Mouse (Mus musculus) adrenal gland, adult (tissue): ENCODE measurements at regions not wholly inside any gene's neighbourhood (a gene's known extent, or its start where the extent isn't known, plus 50 kb on each side); places are given as distances from the start of the nearest gene placed in this dataset.
"Not testable (repeated sequence)": the region's sequence is repeated elsewhere in the genome, so short reads cannot be mapped to it uniquely, and the experiment has no call there.

Source experiments
- DNase-seq, 2 experiments: peaks; one replicate each; pipeline ENCODE4 v3.0.0; 2022 to 2023; ENCODE audit warnings: low spot score in 1 of 2; ENCODE audit not compliant: inconsistent age in 2 of 2

DNA sequence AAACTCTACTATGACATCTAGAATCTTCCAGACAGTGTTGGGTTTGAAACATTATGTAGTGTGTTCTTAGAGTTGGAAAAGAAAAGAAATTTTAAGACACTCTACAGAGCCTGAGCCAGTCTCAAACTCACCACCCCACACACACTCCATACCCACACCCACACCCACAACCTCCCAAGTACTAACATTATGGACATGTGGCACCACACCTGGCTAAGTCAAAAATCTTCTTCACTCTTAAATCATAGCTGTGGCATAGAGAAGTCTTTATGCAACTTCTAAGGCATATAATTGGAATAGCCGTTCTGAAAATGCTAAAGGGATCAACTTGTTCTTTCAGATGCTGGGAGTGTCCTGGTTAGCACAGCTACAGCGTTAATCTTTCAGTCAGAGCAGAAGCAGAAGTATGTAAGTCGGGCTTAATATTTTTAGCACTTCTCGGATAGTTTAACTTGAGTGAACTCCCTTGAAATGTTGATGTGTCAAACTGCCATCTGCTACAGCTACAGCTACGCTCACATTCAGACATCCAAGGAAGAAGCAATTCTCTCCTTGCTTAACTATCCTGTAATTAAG lies 68.6 kb upstream of the Creb1 start:
- DNase-seq = no peak

GRCm38 (mm10) chr1:64461616-64462015 lies 70.8 kb upstream of the Creb1 start:
- not testable (repeated sequence) for DNase-seq

GRCm38 (mm10) chr1:64457872-64458271 lies 74.6 kb upstream of the Creb1 start:
- DNase-seq = no peak

GRCm38 (mm10) chr1:64449141-64449540 lies 83.3 kb upstream of the Creb1 start:
- DNase-seq = no peak

- DNase-seq = peak; percentile 26 to 89
These were observed 84.4 kb upstream of the Creb1 start for GRCm38 (mm10) chr1:64448090-64448489.

DNA sequence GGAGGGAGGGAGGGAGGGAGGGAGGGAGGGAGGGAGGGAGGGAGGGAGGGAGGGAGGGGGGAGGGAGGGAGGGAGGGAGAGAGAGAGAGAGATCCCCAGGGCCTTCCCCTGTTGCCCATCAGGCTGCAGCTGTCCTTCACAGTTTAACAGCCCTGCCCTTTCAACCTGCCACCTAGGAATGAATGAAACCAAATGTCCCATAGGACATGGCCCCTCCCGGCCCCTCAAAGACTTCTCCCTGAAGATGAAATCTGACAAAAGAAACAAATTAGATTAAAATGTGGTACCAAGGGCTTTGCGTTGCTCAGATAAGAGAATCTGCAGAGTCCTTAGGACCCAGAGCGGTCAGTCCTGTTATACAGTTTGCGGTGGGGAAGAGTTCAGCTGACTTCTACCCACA lies 86.0 kb upstream of the Creb1 start:
- DNase-seq = no peak

DNA sequence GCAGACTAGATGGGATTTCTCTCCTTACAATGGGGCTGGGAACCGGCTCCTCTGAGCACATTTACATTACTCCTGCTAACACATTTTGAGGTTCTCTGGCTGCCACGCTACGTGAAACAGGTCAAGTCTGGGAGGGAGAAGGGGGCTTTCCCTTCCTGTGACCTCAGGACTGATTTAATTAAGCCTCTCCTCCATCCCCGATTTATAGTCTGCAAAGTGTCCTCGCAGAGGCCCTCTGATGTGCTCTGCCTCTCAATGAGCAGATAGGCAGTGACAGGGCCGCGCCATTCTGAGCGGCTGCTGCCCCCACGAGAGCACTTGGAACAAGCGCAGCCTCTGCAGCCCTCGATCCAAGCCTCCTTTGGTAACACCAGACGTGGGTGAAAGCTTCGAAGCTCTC lies 86.5 kb upstream of the Creb1 start:
- peak; percentile 85 to 93 for DNase-seq

GRCm38 (mm10) chr1:64443436-64443835 lies 89.0 kb upstream of the Creb1 start:
- no peak for DNase-seq

DNA sequence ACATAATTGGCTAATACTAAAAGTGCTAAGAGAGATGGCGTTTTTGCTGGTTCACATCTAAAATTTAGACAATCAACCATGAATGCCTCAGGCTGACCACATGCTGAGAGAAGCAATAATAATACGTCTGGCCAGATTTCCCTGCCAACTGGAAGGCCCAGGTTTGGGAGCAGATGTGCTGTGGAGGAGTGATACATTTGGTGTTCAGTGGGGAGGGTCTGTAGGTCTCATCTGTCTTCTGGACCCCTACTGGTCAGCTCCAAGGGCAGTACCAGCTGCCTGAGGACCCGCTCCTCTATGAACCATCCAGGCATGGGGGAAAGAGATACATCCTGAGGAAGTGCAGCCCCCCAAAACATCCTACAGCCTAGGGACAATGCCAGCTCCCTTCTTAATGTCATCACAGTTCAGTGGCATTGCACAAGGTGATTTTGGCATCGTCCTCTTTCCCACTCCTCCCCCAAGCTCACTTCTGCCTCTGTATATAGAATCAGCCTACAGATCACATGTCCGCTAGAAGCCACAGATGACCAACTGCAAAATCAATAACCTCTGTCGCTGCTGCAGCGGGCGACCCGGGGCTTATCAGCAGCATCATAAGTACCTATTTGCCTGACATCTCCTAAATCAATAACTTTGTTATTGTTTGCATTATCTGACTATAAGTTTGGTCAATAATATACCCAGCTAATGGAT lies 90.1 kb upstream of the Creb1 start:
- no peak for DNase-seq

DNA sequence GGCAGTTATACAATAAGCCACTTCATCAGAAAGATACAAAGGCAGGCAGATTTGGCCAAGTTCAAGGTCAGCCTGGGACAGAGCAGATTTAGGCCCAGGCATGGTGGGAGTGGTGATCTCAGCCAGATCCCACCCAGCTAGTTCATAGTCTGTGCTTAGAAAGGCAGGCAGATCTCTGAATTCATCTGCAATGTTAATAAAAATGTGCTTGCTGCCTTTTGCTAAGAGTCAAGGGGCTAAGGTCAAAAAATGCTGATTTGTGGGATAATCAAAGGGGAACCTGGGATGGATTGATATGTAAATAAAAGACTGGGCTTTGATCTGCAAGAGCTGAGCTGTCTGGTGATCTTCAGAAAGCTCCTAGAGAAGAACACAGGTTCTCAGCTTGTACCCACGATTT lies 109.2 kb upstream of the Creb1 start:
- DNase-seq = no peak

- DNase-seq = no peak
These were observed 113.9 kb upstream of the Creb1 start for GRCm38 (mm10) chr1:64418567-64418966.

DNA sequence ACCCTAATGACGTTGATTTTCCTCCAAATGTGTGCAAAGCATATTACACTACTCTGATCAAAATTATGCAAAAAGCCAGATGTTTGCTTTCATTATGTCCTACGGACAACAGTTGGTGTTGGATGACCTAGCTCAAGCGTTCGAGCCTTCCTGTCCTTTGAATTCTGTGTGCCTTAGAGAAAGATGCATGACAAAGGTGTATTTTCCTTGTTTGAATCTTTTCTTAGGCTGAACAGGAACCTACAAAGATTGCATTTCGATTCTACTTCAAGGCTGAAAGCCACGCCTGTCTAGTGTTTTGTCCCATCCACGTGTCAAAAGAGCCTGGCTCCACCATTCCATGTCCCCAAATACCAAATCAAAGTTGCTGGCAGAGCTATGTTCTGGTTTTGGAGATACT lies 116.5 kb upstream of the Creb1 start:
- no peak for DNase-seq

GRCm38 (mm10) chr1:64413181-64413560 lies 119.3 kb upstream of the Creb1 start:
- no peak for DNase-seq

- DNase-seq = no peak
These were observed 119.8 kb upstream of the Creb1 start for GRCm38 (mm10) chr1:64412481-64413180.

GRCm38 (mm10) chr1:64411851-64412480 lies 120.5 kb upstream of the Creb1 start:
- DNase-seq = no peak

DNA sequence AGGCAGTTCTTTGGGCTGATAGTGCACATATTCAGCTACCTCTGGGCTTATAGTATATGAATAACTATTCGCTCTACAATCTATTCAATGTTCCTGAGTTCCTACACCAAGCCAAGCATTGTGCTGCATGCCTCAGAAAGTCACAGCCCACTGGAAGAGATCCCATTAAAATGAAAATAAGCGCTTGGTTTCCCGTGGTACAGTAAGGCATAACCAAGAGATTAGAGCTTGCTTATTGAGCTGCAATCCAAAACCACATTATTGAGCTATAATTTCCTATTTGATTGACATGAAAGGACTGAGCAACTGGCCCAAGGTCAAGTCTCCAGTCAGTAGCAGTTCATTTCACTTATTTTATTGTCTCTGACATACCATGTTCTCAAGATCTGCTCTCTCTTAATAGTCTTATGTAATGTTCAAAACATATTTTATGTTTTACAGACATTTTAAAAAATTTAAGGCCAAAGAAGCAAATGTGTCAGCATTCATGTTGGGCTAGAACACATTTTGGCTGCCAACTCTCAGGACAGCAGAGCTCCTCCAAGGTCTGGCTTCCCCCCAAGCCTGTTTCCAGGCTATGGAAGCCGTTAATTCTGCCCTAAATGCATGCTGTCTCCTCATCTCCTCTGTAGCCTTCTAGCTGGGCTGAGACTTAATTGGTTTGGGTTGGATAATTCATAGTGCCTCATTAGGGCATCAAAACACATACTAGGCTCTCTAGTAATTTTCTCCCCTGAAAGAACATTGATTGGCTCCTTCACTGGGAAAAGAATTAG lies 123.5 kb upstream of the Creb1 start:
- DNase-seq = peak; percentile 32 to 75

GRCm38 (mm10) chr1:64391525-64391924 lies 140.9 kb upstream of the Creb1 start:
- no peak for DNase-seq

- DNase-seq = no peak
These were observed 151.2 kb upstream of the Creb1 start for GRCm38 (mm10) chr1:64381264-64381663.

DNA sequence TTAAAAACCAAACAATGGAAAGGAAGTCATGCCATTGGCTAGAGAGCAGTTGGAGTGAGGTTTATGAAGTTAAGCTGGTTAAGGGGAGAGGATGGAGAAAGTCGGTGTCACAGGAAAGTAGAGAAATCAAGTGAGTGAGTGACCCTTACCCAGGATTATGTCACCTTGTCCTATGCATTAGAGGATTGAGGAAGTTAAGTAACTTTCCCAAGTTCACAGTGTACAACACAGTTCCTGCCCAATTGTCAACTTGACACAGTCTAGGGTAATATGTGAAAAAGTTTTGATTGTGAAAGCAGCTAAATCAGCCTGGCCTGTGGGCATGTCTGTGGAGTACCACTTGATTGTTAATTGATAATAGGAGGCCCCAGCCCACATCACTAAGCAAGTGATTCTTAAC lies 156.0 kb upstream of the Creb1 start:
- DNase-seq = not testable (repeated sequence)

DNA sequence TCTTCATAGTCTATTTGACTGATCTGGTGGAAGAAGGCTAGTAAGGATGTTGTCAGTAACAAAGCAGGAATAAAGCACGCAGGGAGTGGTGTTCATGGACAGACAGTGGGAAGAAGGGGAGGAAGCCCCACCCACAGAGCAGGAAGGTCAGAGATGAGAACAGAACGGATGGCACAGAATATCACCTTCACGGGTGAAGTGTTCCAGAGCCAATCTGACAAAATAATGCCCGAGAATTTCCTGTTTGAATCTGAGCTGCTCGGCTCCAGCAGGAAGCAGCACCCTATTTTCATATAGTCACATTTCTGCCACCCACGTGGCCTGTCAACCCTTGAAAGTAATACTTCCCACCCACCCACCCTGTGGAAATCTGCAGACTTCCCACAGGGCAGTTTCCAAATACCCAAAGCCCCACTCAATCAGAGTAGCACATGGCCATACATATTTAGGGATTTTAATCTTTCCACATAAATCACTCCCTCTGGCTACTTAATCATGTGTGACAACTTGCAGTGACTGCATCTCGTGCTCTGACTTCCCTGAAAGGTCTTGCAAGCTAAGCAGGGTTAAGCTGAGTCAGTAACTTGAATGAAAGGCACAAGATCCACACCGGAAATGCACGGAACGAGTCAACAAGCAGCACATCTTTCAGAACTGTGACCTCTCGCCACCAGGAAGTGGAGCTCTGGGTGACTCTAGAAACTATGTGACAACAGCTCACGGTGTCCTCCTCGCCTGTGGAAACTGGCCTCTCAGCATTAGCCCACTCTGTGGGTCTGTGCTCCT lies 158.0 kb upstream of the Creb1 start:
- DNase-seq = peak; percentile 50 to 70
